Mouse (Mus musculus): Measurements from ENCODE around the gene Zbtb42.

Gene Zbtb42

GRCm38 (mm10) chr12:112678555-112679026, at the start of gene Zbtb42:
Gene Zbtb42, plus strand, starts transcription at chr12:112678828.
- DNase-seq (ENCODE audit: low read depth, low spot score) = peak; percentile 44
- Histone ChIP-seq H3K27me3 (ENCODE audit: control insufficient read depth, insufficient read depth, low read length, poor library complexity, severe bottlenecking) (no peaks in the 10 kb centered on the region), H3K36me3 (ENCODE audit: control insufficient read depth, insufficient read depth, low read length, poor library complexity, severe bottlenecking) (no peaks in the 10 kb centered on the region)

GRCm38 (mm10) chr12:112628928-112629721, 49.5 kb upstream of the Zbtb42 start:
- Histone ChIP-seq H3K27me3 (ENCODE audit: control insufficient read depth, insufficient read depth, low read length, poor library complexity, severe bottlenecking) (no peaks in the 10 kb centered on the region), H3K36me3 (ENCODE audit: control insufficient read depth, insufficient read depth, low read length, poor library complexity, severe bottlenecking) (no peaks in the 10 kb centered on the region)
- DNase-seq (ENCODE audit: low read depth, low spot score) = peak; percentile 78

GRCm38 (mm10) chr12:112630029-112630428, 48.6 kb upstream of the Zbtb42 start:
- DNase-seq (ENCODE audit: low read depth, low spot score) = no peak
- no peaks in the 10 kb centered on the region for H3K36me3 ChIP-seq (ENCODE audit: control insufficient read depth, insufficient read depth, low read length, poor library complexity, severe bottlenecking)

DNA sequence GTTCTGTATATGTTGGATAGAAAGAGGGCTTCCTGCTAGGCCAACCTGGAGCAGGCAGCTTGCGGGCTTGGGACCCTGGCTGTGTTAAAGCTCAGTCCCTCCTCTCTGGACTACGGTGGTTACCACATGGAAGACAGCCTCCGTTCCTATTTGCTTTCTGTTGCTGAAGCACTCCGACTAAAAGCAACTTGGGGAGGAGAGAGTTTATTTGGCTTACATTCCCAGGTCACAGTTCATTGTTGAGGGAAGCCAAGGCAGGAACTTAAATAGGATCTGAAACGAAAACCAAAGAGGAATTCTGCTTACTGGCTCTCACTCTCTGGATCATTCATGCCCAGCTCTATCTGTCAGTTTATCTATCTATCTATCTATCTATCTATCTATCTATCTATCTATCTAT, 47.8 kb upstream of the Zbtb42 start:
- no peak for DNase-seq (ENCODE audit: low read depth, low spot score)
- H3K27me3 ChIP-seq (ENCODE audit: control insufficient read depth, insufficient read depth, low read length, poor library complexity, severe bottlenecking) = no peaks in the 10 kb centered on the region

More at GRCm38 (mm10) chr12:112630029-112630428, 48.6 kb upstream of the Zbtb42 start:
- H3K27me3 ChIP-seq (ENCODE audit: control insufficient read depth, insufficient read depth, low read length, poor library complexity, severe bottlenecking) = no peaks in the 10 kb centered on the region

GRCm38 (mm10) chr12:112631472-112631871, 47.2 kb upstream of the Zbtb42 start:
- Histone ChIP-seq H3K27me3 (ENCODE audit: control insufficient read depth, insufficient read depth, low read length, poor library complexity, severe bottlenecking) (no peaks in the 10 kb centered on the region), H3K36me3 (ENCODE audit: control insufficient read depth, insufficient read depth, low read length, poor library complexity, severe bottlenecking) (no peaks in the 10 kb centered on the region)
- no peak for DNase-seq (ENCODE audit: low read depth, low spot score)

More for the DNA sequence above, 47.8 kb upstream of the Zbtb42 start:
- no peaks in the 10 kb centered on the region for H3K36me3 ChIP-seq (ENCODE audit: control insufficient read depth, insufficient read depth, low read length, poor library complexity, severe bottlenecking)

DNA sequence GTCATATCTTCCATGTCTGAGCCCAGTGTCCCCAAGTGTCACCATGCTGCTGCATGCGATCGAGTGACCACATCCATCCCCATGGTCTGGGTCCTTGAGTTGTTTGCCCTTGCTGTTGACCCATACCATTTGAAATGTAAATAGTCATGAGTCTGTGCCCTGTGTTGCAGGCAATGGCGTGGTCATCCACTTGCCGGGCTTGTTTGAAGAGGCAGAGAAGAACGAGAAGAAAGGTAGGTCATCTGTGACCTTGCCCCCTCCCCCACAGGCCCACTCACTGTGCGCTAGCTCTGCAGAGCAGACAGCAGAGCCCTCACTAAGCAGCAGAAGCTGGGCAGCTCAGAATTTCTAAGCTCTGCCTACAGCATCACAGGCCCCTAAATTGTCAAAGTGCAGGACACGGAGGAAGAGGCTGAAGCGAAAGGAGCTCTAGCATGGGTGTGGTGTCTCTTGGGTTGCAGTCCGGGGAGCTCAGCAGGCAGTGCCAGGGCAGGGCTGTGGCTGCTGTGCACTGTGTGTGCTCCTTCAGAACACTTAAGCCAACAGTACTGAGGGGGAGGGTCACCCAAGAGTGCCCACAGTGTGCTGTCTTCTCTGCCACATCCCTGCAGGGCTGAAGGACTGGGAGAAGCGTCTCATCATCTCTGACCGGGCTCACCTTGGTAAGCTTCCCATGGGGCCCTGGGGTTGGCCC, 46.4 kb upstream of the Zbtb42 start:
- Histone ChIP-seq H3K36me3 (ENCODE audit: control insufficient read depth, insufficient read depth, low read length, poor library complexity, severe bottlenecking) (no peaks in the 10 kb centered on the region), H3K27me3 (ENCODE audit: control insufficient read depth, insufficient read depth, low read length, poor library complexity, severe bottlenecking) (no peaks in the 10 kb centered on the region)
- no peak for DNase-seq (ENCODE audit: low read depth, low spot score)

GRCm38 (mm10) chr12:112632907-112633306, 45.7 kb upstream of the Zbtb42 start:
- no peaks in the 10 kb centered on the region for H3K27me3 ChIP-seq (ENCODE audit: control insufficient read depth, insufficient read depth, low read length, poor library complexity, severe bottlenecking)
- H3K36me3 ChIP-seq (ENCODE audit: control insufficient read depth, insufficient read depth, low read length, poor library complexity, severe bottlenecking) = no peaks in the 10 kb centered on the region
- peak; percentile 57 for DNase-seq (ENCODE audit: low read depth, low spot score)

DNA sequence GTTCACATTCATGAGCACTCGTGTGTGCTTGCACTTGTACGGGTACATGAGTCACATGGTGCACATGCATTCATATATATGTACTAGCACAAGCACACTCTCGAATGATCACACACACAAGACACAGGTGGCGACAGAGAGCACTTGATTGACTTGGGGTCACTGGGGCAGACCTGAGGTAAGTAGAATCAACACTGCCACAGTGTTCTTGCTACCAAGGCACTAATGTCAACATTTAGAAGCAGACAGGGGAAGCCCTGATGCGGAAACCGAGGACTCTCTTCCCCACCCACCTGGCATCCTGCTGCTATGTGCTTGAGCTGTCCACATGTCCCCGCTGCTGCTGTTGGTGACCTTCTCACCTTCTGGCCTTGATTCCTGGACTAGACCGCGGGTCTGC, 44.9 kb upstream of the Zbtb42 start:
- no peaks in the 10 kb centered on the region; the same call in 1 of the 2 replicates for H3K27me3 ChIP-seq (ENCODE audit: control insufficient read depth, insufficient read depth, low read length, poor library complexity, severe bottlenecking)
- H3K36me3 ChIP-seq (ENCODE audit: control insufficient read depth, insufficient read depth, low read length, poor library complexity, severe bottlenecking) = no peaks in the 10 kb centered on the region
- peak; percentile 56 for DNase-seq (ENCODE audit: low read depth, low spot score)

DNA sequence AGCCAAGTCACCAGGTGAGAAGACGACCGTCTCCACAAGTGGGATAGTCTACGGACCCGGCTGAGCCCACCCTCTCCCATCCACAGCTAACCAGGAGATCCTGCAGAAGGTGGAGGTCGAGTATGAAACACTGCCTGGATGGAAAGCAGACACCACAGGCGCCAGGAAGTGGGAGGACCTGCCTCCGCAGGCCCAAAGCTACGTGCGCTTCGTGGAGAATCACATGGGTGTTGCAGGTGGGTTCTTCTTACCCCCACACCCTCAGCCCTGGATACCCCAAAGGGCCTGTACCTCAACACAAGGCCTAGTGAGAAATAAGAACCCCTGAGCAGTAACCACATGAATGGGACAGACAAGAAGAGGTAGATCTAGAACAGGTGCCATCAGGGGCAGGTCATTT, 39.1 kb upstream of the Zbtb42 start:
- peaks cover 2% of the 10 kb centered on the region; the same call in 1 of the 2 replicates for H3K36me3 ChIP-seq (ENCODE audit: control insufficient read depth, insufficient read depth, low read length, poor library complexity, severe bottlenecking)

GRCm38 (mm10) chr12:112643126-112643525, 35.5 kb upstream of the Zbtb42 start:
- Histone ChIP-seq H3K36me3 (ENCODE audit: control insufficient read depth, insufficient read depth, low read length, poor library complexity, severe bottlenecking) (peaks cover 2% of the 10 kb centered on the region; the same call in 1 of the 2 replicates), H3K27me3 (ENCODE audit: control insufficient read depth, insufficient read depth, low read length, poor library complexity, severe bottlenecking) (no peaks in the 10 kb centered on the region; the same call in 1 of the 2 replicates)
- no peak for DNase-seq (ENCODE audit: low read depth, low spot score)

More for the DNA sequence above, 39.1 kb upstream of the Zbtb42 start:
- DNase-seq (ENCODE audit: low read depth, low spot score) = no peak
- no peaks in the 10 kb centered on the region; the same call in 1 of the 2 replicates for H3K27me3 ChIP-seq (ENCODE audit: control insufficient read depth, insufficient read depth, low read length, poor library complexity, severe bottlenecking)

DNA sequence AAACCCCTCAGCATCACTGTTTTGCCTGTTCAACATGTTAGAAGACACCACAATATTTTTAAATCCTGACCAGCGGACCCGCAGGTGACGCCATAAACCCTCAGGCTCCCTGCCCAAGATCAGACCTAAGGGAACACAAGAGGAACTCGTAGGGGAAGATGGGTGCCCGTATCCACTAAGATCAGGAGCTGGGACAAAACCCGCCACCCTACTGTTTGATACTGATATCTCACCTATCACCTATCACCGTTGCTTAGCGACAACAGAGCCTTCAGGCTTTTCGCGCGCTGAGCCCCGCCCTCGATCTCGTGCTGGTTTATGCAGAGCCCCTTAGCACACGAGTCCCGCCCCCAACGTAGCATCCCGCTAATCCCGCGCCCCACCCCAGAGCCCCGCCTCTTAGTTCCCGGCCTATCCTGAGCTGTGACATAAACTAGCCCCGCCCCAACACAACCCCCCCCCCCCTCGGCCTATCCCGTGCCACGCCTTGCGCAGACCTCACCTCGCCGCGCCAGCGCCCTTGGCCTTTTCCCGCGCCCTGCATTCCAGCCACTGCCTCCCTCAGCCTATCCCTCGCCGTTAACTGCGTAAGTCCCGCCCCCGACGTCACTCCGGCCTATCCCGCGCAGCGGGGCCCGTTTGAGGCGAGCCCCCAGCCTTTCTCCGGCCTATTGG, 34.3 kb upstream of the Zbtb42 start, which contains the start of gene Siva1:
Gene Siva1 (plus strand): TSS at position 500 of the 675 bp plus-strand sequence.
- peak; percentile 99 for DNase-seq (ENCODE audit: low read depth, low spot score)
- peaks cover 2% of the 10 kb centered on the region for H3K36me3 ChIP-seq (ENCODE audit: control insufficient read depth, insufficient read depth, low read length, poor library complexity, severe bottlenecking)
- no peaks in the 10 kb centered on the region for H3K27me3 ChIP-seq (ENCODE audit: control insufficient read depth, insufficient read depth, low read length, poor library complexity, severe bottlenecking)

GRCm38 (mm10) chr12:112644855-112645506, 33.6 kb upstream of the Zbtb42 start:
- Histone ChIP-seq H3K36me3 (ENCODE audit: control insufficient read depth, insufficient read depth, low read length, poor library complexity, severe bottlenecking) (peaks cover 2% of the 10 kb centered on the region), H3K27me3 (ENCODE audit: control insufficient read depth, insufficient read depth, low read length, poor library complexity, severe bottlenecking) (no peaks in the 10 kb centered on the region)
- DNase-seq (ENCODE audit: low read depth, low spot score) = no peak

- no peaks in the 10 kb centered on the region; the same call in 1 of the 2 replicates for H3K36me3 ChIP-seq (ENCODE audit: control insufficient read depth, insufficient read depth, low read length, poor library complexity, severe bottlenecking)
- H3K27me3 ChIP-seq (ENCODE audit: control insufficient read depth, insufficient read depth, low read length, poor library complexity, severe bottlenecking) = no peaks in the 10 kb centered on the region
- no peak for DNase-seq (ENCODE audit: low read depth, low spot score)
Measured at GRCm38 (mm10) chr12:112646139-112646538, 32.5 kb upstream of the Zbtb42 start.

GRCm38 (mm10) chr12:112648081-112648480, 30.5 kb upstream of the Zbtb42 start:
- Histone ChIP-seq H3K36me3 (ENCODE audit: control insufficient read depth, insufficient read depth, low read length, poor library complexity, severe bottlenecking) (no peaks in the 10 kb centered on the region; the same call in none of the 2 replicates), H3K27me3 (ENCODE audit: control insufficient read depth, insufficient read depth, low read length, poor library complexity, severe bottlenecking) (no peaks in the 10 kb centered on the region)
- DNase-seq (ENCODE audit: low read depth, low spot score) = no peak

Data from splenic B cell, adult 2 months (primary cell).